Mouse (Mus musculus) right cerebral cortex, postnatal 4 days (tissue): ENCODE results near the gene Prdm16.

ENCODE experiments used
- DNase-seq: peaks from one replicate; pipeline ENCODE4 v3.0.0-alpha.2; 2022

Prdm16 gene

DNA sequence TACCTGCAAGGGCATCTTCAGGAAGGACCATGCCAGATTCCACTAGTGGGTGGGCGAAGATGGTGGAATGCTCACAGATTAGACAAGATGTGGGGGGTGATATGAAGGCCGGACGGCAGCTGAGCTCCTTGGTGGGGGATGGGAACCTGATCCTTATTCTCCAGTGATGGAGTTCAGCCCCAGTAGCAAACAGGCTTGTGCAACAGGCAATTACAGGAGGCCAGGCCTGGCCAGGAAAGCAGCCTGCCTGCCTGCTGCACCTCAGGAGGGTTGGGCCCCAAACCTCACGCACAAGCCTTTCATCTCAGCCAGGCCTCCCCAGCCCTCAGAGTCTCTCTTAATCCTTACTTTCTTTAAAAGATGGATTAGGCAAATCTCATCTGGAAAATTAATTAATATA, 124.9 kb downstream of the Prdm16 start:
- DNase-seq, result no peak

DNA sequence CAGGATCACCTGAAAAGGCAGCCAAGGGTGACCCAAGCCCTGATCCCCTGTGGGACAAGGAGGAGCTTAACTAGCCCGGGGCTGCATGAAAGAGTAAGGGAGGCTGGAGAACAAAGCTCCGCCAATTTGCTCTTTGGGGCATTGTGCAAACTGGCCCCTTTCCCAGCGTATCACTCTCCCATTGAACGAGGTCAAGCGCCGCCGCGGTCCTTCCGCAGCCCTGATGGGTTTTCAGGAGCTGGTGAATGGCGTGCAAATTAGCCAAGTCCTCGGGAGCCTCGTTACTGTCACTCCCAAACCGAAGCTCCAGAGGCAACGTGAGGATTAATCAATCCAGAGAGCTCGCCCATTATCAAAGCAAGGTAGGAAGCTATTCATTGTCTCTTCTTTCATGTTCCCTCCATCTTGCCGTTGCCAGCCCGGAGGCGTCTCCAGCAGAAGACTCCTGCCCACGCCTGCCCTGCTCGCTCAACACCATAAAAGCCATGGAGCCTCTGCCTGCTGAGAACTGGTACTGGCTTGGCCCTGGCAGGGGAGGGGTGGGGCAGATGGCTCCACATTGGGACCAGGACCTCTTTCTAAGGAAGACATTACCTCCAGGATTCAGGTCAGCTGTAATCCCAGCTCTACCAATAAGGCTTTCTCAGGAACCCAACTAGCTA, 129.8 kb downstream of the Prdm16 start:
- DNase-seq, result peak; percentile 59

- DNase-seq, result no peak
These were observed 131.4 kb downstream of the Prdm16 start for GRCm38 (mm10) chr4:154505313-154505712.

- DNase-seq, result peak; percentile 44
These were observed 133.3 kb downstream of the Prdm16 start for GRCm38 (mm10) chr4:154503260-154503829.

GRCm38 (mm10) chr4:154502403-154503000, 134.2 kb downstream of the Prdm16 start:
- DNase-seq, result no peak

DNA sequence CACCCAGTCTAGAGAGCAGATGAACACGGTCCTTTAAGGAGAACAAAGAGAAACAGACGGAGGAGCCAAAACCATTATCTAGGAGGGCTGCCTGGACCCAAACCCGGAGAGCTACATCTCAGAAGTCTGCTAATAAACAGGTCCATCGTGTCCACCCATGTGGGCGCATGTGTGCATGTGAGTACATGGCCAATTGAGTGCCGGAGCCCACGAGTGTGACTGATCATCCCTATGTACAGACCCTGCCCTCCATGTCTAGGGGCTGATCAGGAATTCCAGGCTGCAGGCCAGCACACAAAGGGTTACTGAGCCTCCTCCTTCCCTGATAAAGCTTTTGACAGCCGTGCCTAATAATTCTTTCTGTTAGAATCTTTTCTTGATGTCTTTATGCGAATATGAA, 136.0 kb downstream of the Prdm16 start:
- DNase-seq, result no peak

- DNase-seq, result peak; percentile 77
These were observed 136.8 kb downstream of the Prdm16 start for GRCm38 (mm10) chr4:154499701-154500523.

- no peak for DNase-seq
These were observed 139.1 kb downstream of the Prdm16 start for GRCm38 (mm10) chr4:154497423-154498175.

DNA sequence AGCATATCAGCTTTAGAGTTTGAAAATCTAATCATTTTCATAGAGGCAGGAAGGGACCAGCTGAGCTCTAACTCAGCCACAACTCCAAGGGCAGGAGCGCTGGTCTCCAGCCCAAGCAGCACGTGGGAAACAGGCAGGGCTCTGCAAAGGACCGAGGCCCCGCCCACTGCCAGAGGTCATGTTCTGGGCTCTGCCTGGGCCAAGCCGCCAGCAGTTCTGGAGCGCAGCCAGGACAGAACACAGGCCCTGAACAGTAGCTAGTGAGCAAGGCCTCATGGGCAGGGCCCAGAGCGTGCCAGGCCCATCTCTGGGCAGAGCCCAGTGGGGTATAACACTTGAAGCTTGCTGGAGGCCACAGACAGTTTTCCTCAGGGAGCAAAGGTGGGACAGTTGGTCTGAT, 139.7 kb downstream of the Prdm16 start:
- peak; percentile 74 for DNase-seq

DNA sequence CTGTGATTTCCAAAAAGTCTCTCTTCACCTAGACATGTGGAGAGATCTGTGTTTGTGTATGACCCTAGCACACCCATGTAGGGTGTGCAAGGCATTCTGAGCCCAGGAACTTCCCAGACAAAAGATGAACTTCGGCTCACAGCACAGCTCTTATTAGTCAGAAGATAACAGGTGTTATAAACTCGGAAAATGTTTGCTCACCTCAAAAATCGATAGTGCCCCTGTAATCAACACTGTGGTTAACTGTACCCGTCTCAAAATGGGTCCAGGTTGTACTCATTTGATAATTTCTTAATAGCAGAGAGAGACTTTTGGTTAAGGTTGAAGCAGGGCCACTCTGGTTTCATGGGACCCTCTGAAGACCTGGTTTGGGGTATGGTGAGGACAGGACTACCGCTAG, 140.2 kb downstream of the Prdm16 start:
- DNase-seq, result no peak

DNA sequence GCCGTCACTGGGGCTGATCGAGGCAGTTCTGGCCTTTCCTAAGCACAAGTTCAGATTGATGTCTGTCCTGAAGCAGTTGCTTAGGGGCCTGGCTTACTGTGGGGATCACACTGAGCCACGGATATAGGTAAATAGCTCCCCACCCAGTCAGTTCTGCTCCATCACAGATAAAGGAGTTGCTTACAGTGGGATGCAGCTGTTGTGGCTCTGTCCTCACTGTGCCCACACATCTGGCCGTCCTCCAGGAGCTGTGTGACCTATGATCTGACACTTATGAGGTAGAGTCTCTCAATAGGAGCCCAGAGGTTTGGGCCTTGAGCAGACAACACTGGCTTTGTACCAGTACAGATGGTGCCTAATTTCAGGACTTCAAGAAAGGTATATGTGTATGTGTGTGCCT, 142.7 kb downstream of the Prdm16 start:
- no peak for DNase-seq

- DNase-seq, result no peak
These were observed 144.0 kb downstream of the Prdm16 start for GRCm38 (mm10) chr4:154492714-154493121.

DNA sequence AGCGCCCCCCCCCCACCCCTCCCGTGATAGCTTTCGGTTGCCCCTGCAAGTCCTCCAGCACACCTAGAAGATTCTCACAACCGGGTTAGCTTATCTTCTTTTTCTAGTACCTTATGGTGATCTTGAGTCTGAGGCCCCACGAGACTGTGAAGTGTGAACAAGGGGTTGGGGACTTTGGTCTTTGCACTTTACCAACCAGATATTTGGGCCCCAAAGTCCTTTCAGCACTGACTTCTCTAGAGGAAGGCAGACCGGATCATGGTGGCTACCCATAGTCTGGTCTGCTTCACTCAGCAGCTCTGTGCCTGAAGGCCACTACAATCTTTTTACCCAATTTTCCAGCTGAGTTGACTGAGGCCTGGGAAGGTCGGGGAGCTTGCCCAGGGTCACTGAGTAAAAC, 144.4 kb downstream of the Prdm16 start:
- DNase-seq, result no peak

DNA sequence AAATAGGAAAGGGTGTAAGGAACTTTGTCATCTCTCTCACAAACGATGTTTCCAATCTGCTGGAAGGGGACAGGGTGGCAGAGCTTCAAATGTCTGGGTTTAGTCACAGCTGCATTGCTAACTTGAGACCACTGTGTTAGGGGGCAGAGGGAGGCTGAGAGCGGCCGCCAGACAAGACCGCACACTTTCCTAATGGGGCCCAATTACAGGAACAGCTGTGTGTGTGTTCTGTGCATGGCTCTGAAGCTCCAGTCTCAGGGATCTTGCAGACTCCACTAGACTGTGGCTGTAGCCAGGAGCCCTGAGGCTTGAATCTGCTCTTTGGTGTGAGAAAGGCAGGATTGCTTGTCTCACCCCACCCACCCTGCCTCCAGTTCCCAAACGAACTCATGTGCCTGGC, 148.6 kb downstream of the Prdm16 start:
- no peak for DNase-seq

DNA sequence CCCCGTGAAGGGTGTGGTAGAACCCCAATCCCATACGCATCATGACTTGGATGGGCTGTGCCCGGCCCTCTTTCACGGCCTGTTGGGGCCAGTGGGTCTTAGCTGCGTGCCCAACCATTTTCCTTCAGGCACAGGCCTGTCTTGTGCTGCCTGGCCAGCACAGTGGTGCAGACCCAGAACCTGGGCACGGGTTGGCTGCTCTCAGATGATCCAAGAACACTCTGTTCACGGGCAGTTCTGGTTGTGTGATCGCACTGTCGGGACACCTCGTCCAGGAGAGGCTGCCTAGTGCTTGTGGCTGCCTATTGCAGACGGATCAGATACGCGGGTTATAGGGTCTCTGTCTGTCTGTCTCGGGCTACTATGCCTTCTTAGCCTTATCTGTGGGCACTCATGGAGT, 154.0 kb downstream of the Prdm16 start:
- DNase-seq, result no peak

- DNase-seq, result no peak
These were observed 154.7 kb downstream of the Prdm16 start for GRCm38 (mm10) chr4:154481771-154482637.

DNA sequence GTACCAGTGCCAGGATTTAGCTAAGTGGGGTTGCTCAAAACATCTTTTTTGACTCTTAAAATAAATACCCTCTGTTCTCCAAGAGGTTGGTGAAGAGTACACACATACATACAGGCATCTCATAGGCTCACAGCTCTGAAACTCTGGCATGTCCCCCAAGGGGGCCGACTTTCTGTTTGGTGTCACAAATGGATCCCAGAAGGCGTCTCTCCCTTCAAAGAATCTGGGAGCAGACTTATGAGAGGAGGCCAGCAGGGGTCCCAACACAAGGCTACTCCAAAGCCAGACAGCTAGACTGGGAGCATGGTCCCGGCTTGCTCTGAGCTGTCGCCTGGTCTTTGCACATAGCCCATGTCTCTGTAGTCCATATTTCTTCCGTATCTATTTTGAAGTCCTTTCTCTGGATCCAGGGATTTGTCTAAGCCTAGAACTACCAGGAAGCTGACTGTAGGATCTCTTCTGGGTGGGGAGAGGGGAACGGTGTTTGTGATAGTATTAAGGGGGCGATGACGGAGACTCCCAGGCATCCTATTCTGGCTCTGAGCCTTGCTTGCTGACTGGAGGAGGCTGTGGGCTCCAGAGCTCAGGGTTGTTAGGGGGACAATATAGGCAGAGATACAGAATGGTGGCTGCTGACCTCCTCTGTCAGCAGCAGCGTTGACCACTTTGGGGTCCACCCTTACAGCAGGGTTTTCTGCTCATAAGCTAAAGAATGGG, 156.0 kb downstream of the Prdm16 start:
- no peak for DNase-seq

DNA sequence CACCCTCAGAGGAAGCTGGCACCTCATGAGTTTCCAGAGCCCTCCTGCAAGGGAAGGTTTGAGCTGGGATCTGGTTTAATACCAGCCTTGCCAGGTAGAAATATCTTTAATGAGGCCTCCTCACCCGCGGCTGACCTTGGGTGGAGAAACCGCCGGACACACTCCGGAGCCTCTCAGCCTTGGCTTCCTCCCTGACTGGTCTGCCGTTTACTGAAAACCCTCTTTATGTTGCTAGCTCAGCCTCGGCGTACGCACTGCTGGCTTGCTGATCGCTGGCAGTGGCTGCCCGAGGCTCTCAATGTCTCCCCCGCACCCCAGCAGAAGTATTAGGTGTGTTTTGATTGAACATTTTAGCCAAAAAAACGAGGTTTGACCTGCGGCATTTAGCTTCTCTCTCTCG, 156.5 kb downstream of the Prdm16 start:
- no peak for DNase-seq

DNA sequence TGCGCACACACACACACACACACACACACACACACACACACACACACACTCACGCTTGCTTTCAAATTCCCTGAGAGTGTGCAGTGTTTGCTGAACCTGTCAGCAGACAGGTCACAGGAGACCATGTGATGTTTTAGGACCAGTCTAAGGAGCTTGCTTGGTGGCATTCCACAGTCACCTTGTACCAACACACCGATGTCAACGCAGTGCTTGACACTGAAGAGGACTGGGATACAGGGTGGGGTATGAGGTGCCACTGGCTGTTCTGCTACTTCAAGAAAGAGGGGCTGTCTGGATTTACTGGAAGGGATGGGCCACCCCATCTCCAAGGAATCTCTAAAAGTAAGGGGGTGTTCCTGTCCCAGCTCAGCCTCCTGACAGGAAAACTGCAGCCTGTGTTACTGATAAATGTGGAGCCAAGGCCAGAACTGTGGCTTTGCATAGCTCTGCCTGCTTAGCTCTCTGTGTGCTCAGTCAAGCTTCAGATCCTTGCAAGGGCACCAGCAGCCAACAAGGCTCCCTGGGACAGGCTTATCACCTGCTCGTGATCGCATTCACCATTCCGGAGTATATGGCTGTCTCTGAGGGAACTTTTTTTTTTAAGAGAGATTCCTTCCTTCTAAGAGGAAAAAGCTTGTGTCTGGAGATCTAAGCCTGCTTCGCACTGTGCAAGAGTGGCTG, 157.6 kb downstream of the Prdm16 start:
- DNase-seq, result no peak

GRCm38 (mm10) chr4:154473571-154474307, 162.9 kb downstream of the Prdm16 start:
- DNase-seq, result no peak
